Mouse (Mus musculus) MEL (cell line): Measurements from ENCODE around the gene Rab7b. TPM values are rescaled to one million over a fixed set of nuclear protein-coding genes. Genes with fewer than 3 reads are reported as not detected.

ENCODE experiments used
- DNase-seq: peaks from one replicate; pipeline ENCODE4 v3.0.0; 2011; ENCODE audit warnings: low read depth, low spot score
- H3K27ac ChIP-seq: 2 replicates; pipeline ENCODE4 v1.5.1; 2012; ENCODE audit warnings: low read depth, mild to moderate bottlenecking, control low read depth, low read length, moderate library complexity; ENCODE audit not compliant: control insufficient read depth
- H3K27me3 ChIP-seq, 2 experiments: fragments of 150-350 bp in 1 of 2; sonication (generic) in 1 of 2; 2 replicates each; pipeline ENCODE4 v1.6.1; 2012; ENCODE audit warnings: low read length in 2 of 2, mild to moderate bottlenecking in 2 of 2, improper control_type of control experiment in 1 of 2, moderate library complexity in 1 of 2; ENCODE audit not compliant: insufficient read depth in 2 of 2, control insufficient read depth in 1 of 2
- H3K36me3 ChIP-seq, 2 experiments: 2 replicates each; pipeline ENCODE4 v1.6.1; 2012 to 2014; ENCODE audit warnings: low read length in 2 of 2, improper control_type of control experiment in 1 of 2, inconsistent platforms in 1 of 2, mild to moderate bottlenecking in 1 of 2; ENCODE audit not compliant: insufficient read depth in 2 of 2, control insufficient read depth in 1 of 2
- H3K4me1 ChIP-seq, 2 experiments: fragments of 150-350 bp in 1 of 2; sonication (generic) in 1 of 2; 2 replicates each; pipeline ENCODE4 v1.6.1; 2012; ENCODE audit warnings: low read length in 2 of 2, improper control_type of control experiment in 1 of 2, mild to moderate bottlenecking in 1 of 2; ENCODE audit not compliant: insufficient read depth in 2 of 2, control insufficient read depth in 1 of 2
- H3K4me3 ChIP-seq, 2 experiments: fragments of 150-350 bp in 1 of 2; sonication (generic) in 1 of 2; 2 replicates each; pipeline ENCODE4 v1.5.1; 2012; ENCODE audit warnings: low read depth in 2 of 2, low read length in 2 of 2, mild to moderate bottlenecking in 2 of 2, moderate library complexity in 2 of 2, control low read depth in 1 of 2, improper control_type of control experiment in 1 of 2; ENCODE audit not compliant: control insufficient read depth in 1 of 2, insufficient read depth in 1 of 2
- H3K79me2 ChIP-seq: 2 replicates; pipeline ENCODE4 v1.6.1; 2012; ENCODE audit warnings: mild to moderate bottlenecking, low read length, moderate library complexity; ENCODE audit not compliant: control insufficient read depth, poor library complexity, insufficient read depth
- H3K9ac ChIP-seq: 2 replicates; pipeline ENCODE4 v1.6.1; 2012; ENCODE audit warnings: low read depth, mild to moderate bottlenecking, control low read depth, low read length, moderate library complexity; ENCODE audit not compliant: control insufficient read depth, poor library complexity, severe bottlenecking
- H3K9me3 ChIP-seq: fragments of 150-350 bp; sonication (generic); replicated peaks from 2 replicates; pipeline ENCODE4 v1.6.1; 2012; ENCODE audit warnings: mild to moderate bottlenecking, low read length, improper control_type of control experiment, moderate library complexity; ENCODE audit not compliant: insufficient read depth
- CHD1 ChIP-seq: IDR thresholded peaks from 2 replicates; pipeline ENCODE4 v1.6.1; 2012; ENCODE audit warnings: low read depth, mild to moderate bottlenecking, inconsistent platforms, low read length, improper control_type of control experiment
- ELF1 ChIP-seq: IDR thresholded peaks from 2 replicates; pipeline ENCODE4 v1.6.1; 2014; ENCODE audit warnings: low read depth, mild to moderate bottlenecking, inconsistent platforms, low read length, improper control_type of control experiment, moderate library complexity
- GATA1 ChIP-seq: IDR thresholded peaks from 2 replicates; pipeline ENCODE4 v1.6.1; 2011; ENCODE audit warnings: low read depth, low read length, improper control_type of control experiment
- KAT2A ChIP-seq: conservative IDR thresholded peaks from 2 replicates; pipeline ENCODE4 v1.6.1; 2012; ENCODE audit warnings: low read depth, low read length, improper control_type of control experiment, inconsistent platforms
- MAFK ChIP-seq: IDR thresholded peaks from 2 replicates; pipeline ENCODE4 v1.6.1; 2011; ENCODE audit warnings: low read depth, mild to moderate bottlenecking, low read length, improper control_type of control experiment, borderline replicate concordance
- MAX ChIP-seq: IDR thresholded peaks from 2 replicates; pipeline ENCODE4 v1.6.1; 2011; ENCODE audit warnings: low read length, improper control_type of control experiment
- MEF2A ChIP-seq: IDR thresholded peaks from 2 replicates; pipeline ENCODE4 v1.6.1; 2014; ENCODE audit warnings: low read depth, mild to moderate bottlenecking, inconsistent platforms, low read length, improper control_type of control experiment; ENCODE audit not compliant: poor library complexity, insufficient replicate concordance, severe bottlenecking; ENCODE audit errors: extremely low read depth
- MXI1 ChIP-seq: IDR thresholded peaks from 2 replicates; pipeline ENCODE4 v1.6.1; 2011; ENCODE audit warnings: mild to moderate bottlenecking, low read depth, low read length, improper control_type of control experiment
- MYB ChIP-seq: IDR thresholded peaks from 2 replicates; pipeline ENCODE4 v1.6.1; 2011; ENCODE audit warnings: mild to moderate bottlenecking, low read depth, low read length, improper control_type of control experiment
- NRF1 ChIP-seq: IDR thresholded peaks from 2 replicates; pipeline ENCODE4 v1.6.1; 2014; ENCODE audit warnings: low read depth, mild to moderate bottlenecking, inconsistent platforms, low read length, improper control_type of control experiment, moderate library complexity; ENCODE audit not compliant: poor library complexity, insufficient read depth, severe bottlenecking
- POLR2AphosphoS2 ChIP-seq: IDR thresholded peaks from 2 replicates; pipeline ENCODE4 v1.6.1; 2011; ENCODE audit warnings: low read length, improper control_type of control experiment
- SMC3 ChIP-seq: IDR thresholded peaks from 2 replicates; pipeline ENCODE4 v1.6.1; 2011; ENCODE audit warnings: low read depth, low read length, improper control_type of control experiment
- TAL1 ChIP-seq: IDR thresholded peaks from 2 replicates; pipeline ENCODE4 v1.6.1; 2012; ENCODE audit warnings: mild to moderate bottlenecking, inconsistent platforms, low read length, moderate library complexity, mixed read lengths
- USF1 ChIP-seq: IDR thresholded peaks from 2 replicates; pipeline ENCODE4 v1.6.1; 2014; ENCODE audit warnings: low read depth, mild to moderate bottlenecking, inconsistent platforms, low read length, improper control_type of control experiment, moderate library complexity
- USF2 ChIP-seq, 2 experiments: IDR thresholded peaks; 2 replicates each; pipeline ENCODE4 v1.6.1; 2011 to 2012; ENCODE audit warnings: improper control_type of control experiment in 2 of 2, low read length in 2 of 2, borderline replicate concordance in 1 of 2, inconsistent platforms in 1 of 2, low read depth in 1 of 2, mild to moderate bottlenecking in 1 of 2; ENCODE audit not compliant: insufficient read depth in 1 of 2
- ZC3H11A ChIP-seq: IDR thresholded peaks from 2 replicates; pipeline ENCODE4 v1.6.1; 2012; ENCODE audit warnings: low read depth, mild to moderate bottlenecking, inconsistent platforms, low read length, improper control_type of control experiment
- ZKSCAN1 ChIP-seq: IDR thresholded peaks from 2 replicates; pipeline ENCODE4 v1.6.1; 2012; ENCODE audit warnings: low read depth, mild to moderate bottlenecking, inconsistent platforms, low read length, improper control_type of control experiment, moderate library complexity
- ZMIZ1 ChIP-seq: IDR thresholded peaks from 2 replicates; pipeline ENCODE4 v1.6.1; 2012; ENCODE audit warnings: low read depth, mild to moderate bottlenecking, inconsistent platforms, low read length, improper control_type of control experiment, moderate library complexity
- ZNF384 ChIP-seq: IDR thresholded peaks from 2 replicates; pipeline ENCODE4 v1.6.1; 2012; ENCODE audit warnings: low read depth, mild to moderate bottlenecking, inconsistent platforms, low read length, improper control_type of control experiment
- polyA plus RNA-seq, 2 experiments: library from polyadenylated mRNA; stranded (reverse) in 1 of 2; unstranded in 1 of 2; fragments of >175 nt in 1 of 2; fragments of >200 nt in 1 of 2; gene quantifications; 2 replicates each; pipeline versions ENCODE4 v1.2.1 to v1.2.4; 2012; ENCODE audit warnings: low replicate concordance in 2 of 2, low read depth in 1 of 2; ENCODE audit not compliant: insufficient read length in 2 of 2, insufficient read depth in 1 of 2, missing spikeins in 1 of 2
- total RNA-seq: library from RNA; depleted of rRNA; stranded (reverse); fragments of 300-350 nt; gene quantifications from 2 replicates; pipeline ENCODE4 v1.2.3, GENCODE M21; 2012

Gene Rab7b
- total and polyA plus RNA-seq, 3 experiments: 0.21 to 0.23 TPM; not detected in 1

GRCm38 (mm10) chr1:131726586-131726985 lies 38.1 kb downstream of the Rab7b start:
- H3K27ac ChIP-seq: no peak overlapping the region
- H3K4me1 ChIP-seq: no peaks in the 10 kb centered on the region
- H3K4me3 ChIP-seq: no peak overlapping the region
- no peaks in the 10 kb centered on the region for H3K79me2 ChIP-seq
- no peaks in the 10 kb centered on the region for H3K36me3 ChIP-seq
- TF ChIP-seq KAT2A (no peak), ZC3H11A (no peak)
- no peaks in the 10 kb centered on the region for H3K9me3 ChIP-seq
- H3K9ac ChIP-seq: no peak overlapping the region
- no peak for DNase-seq
- peaks cover 10 to 15% of the 10 kb centered on the region in 2 experiments; a peak in 3 of 4 replicates for H3K27me3 ChIP-seq

GRCm38 (mm10) chr1:131730639-131731437 lies 42.3 kb downstream of the Rab7b start:
- H3K27ac ChIP-seq: no peak overlapping the region
- peaks cover 0 to 7% of the 10 kb centered on the region in 2 experiments; a peak in 2 of 4 replicates for H3K4me1 ChIP-seq
- no peak overlapping the region for H3K4me3 ChIP-seq
- H3K36me3 ChIP-seq: peaks cover 0 to 4% of the 10 kb centered on the region in 2 experiments; a peak in 2 of 4 replicates
- peaks cover 3 to 10% of the 10 kb centered on the region in 2 experiments for H3K27me3 ChIP-seq
- no peaks in the 10 kb centered on the region for H3K79me2 ChIP-seq
- no peak for TF ChIP-seq ZNF384
- TF ChIP-seq USF2 (IDR thresholded peaks at IDR 0.05; ENCODE audit: borderline replicate concordance in 1 of 2, insufficient read depth in 1 of 2, low read depth in 1 of 2, low read length in 2 of 2): no peak
- TF ChIP-seq ZKSCAN1: no peak
- no peak for TF ChIP-seq ELF1
- TF ChIP-seq, all 39 proteins: peak for 0
- Histone ChIP-seq H3K9me3 (no peaks in the 10 kb centered on the region), H3K9ac (no peak overlapping the region)
- DNase-seq: no peak

GRCm38 (mm10) chr1:131733474-131734180 lies 45.1 kb downstream of the Rab7b start:
- Histone ChIP-seq H3K9me3 (no peaks in the 10 kb centered on the region), H3K4me1 (peaks cover 2 to 21% of the 10 kb centered on the region in 2 experiments; a peak in 3 of 4 replicates), H3K9ac (no peak overlapping the region), H3K4me3 (no peak overlapping the region), H3K36me3 (peaks cover 0 to 16% of the 10 kb centered on the region in 2 experiments; a peak in 2 of 4 replicates), H3K27me3 (peaks cover 6 to 9% of the 10 kb centered on the region in 2 experiments), H3K27ac (no peak overlapping the region), H3K79me2 (no peaks in the 10 kb centered on the region)
- no peak for TF ChIP-seq MXI1
- TF ChIP-seq MAX: no peak
- no peak for TF ChIP-seq USF1
- TF ChIP-seq MYB: no peak
- TF ChIP-seq MEF2A: no peak
- no peak for TF ChIP-seq ZNF384
- TF ChIP-seq ZMIZ1: no peak
- no peak for TF ChIP-seq ELF1
- no peak for TF ChIP-seq ZC3H11A
- no peak for TF ChIP-seq MAFK
- no peak for TF ChIP-seq GATA1
- TF ChIP-seq POLR2AphosphoS2: no peak
- no peak for TF ChIP-seq SMC3
- no peak for TF ChIP-seq NRF1
- no peak for TF ChIP-seq ZKSCAN1
- TF ChIP-seq TAL1: no peak
- TF ChIP-seq CHD1: no peak
- no peak for DNase-seq
